In genomic region chr5:71341512-71341911, GRCm38 (mm10) we compare ENCODE assay signal across 27 mouse cellular contexts.
DNase-seq lines count a peak whose midpoint lies in the region; ATAC-seq and TF ChIP-seq lines count a peak whose summit lies in the region.
"Had no signal": no experiment of that assay in that cellular context is flagged by ENCODE, and none has a peak within 500 bp of the region (broad histone marks: within the 10 kb centered on the region; RNA-seq: fewer than 3 reads in every experiment).

No protein-coding gene starts in this region.

- H3K4me2 ChIP-seq in forebrain, embryonic 13.5 days: no peak overlapping the region
- no peak overlapping the region for H3K4me2 ChIP-seq in forebrain, embryonic 11.5 days (ENCODE audit: low read depth, low read length, severe bottlenecking)
- no peak overlapping the region for H3K4me2 ChIP-seq in hindbrain, embryonic 15.5 days
- no peak overlapping the region for H3K4me2 ChIP-seq in hindbrain, embryonic 11.5 days (replicated peaks; ENCODE audit: low read depth, low read length)
- no peak overlapping the region for H3K4me2 ChIP-seq in hindbrain, postnatal 0 days (ENCODE audit: low read depth, low read length)
- H3K4me2 ChIP-seq: heart, embryonic 15.5 days had no signal

- ATAC-seq in forebrain, embryonic 13.5 days: peak; percentile 24; the same call in 1 of the 2 replicates
- ATAC-seq in forebrain, embryonic 11.5 days (replicated peaks; ENCODE audit: low FRiP score): no peak
- peak; percentile 76; the same call in 1 of the 2 replicates for ATAC-seq in hindbrain, embryonic 15.5 days (ENCODE audit: low FRiP score, low read depth)
- ATAC-seq in hindbrain, embryonic 11.5 days (ENCODE audit: low FRiP score): no peak
- no peak for ATAC-seq in hindbrain, postnatal 0 days
- ATAC-seq: activated CD4-positive, CD25-positive, alpha-beta regulatory T cell, adult 4 months; intestine, postnatal 0 days had no signal

- H3K27me3 ChIP-seq in forebrain, embryonic 13.5 days: no peaks in the 10 kb centered on the region
- H3K27me3 ChIP-seq in forebrain, embryonic 11.5 days (ENCODE audit: control insufficient read depth, insufficient read depth, low read length): no peaks in the 10 kb centered on the region
- H3K27me3 ChIP-seq in hindbrain, embryonic 15.5 days: no peaks in the 10 kb centered on the region
- H3K27me3 ChIP-seq in hindbrain, embryonic 11.5 days (ENCODE audit: control insufficient read depth, insufficient read depth, low read length): no peaks in the 10 kb centered on the region
- H3K27me3 ChIP-seq in hindbrain, postnatal 0 days (ENCODE audit: insufficient read depth, low read length): no peaks in the 10 kb centered on the region
- H3K27me3 ChIP-seq: CH12.LX; heart, embryonic 15.5 days had no signal

- H3K9ac ChIP-seq in forebrain, embryonic 13.5 days: no peak overlapping the region
- no peak overlapping the region for H3K9ac ChIP-seq in forebrain, embryonic 11.5 days (ENCODE audit: low read length)
- H3K9ac ChIP-seq in hindbrain, embryonic 15.5 days: no peak overlapping the region
- H3K9ac ChIP-seq in hindbrain, embryonic 11.5 days (ENCODE audit: low read depth, low read length): no peak overlapping the region
- no peak overlapping the region for H3K9ac ChIP-seq in hindbrain, postnatal 0 days (replicated peaks; ENCODE audit: low read length)
- H3K9ac ChIP-seq: heart, embryonic 15.5 days; liver, embryonic 14.5 days had no signal

- H3K9me3 ChIP-seq in forebrain, embryonic 13.5 days (replicated peaks): no peaks in the 10 kb centered on the region
- H3K9me3 ChIP-seq in forebrain, embryonic 11.5 days (ENCODE audit: control insufficient read depth, low read length): no peaks in the 10 kb centered on the region
- no peaks in the 10 kb centered on the region for H3K9me3 ChIP-seq in hindbrain, embryonic 15.5 days
- no peaks in the 10 kb centered on the region for H3K9me3 ChIP-seq in hindbrain, embryonic 11.5 days (ENCODE audit: control insufficient read depth, low read length)
- no peaks in the 10 kb centered on the region for H3K9me3 ChIP-seq in hindbrain, postnatal 0 days (ENCODE audit: low read length)
- H3K9me3 ChIP-seq: heart, embryonic 15.5 days had no signal

- no peak overlapping the region for H3K4me3 ChIP-seq in forebrain, embryonic 13.5 days
- no peak overlapping the region for H3K4me3 ChIP-seq in forebrain, embryonic 11.5 days (ENCODE audit: low read depth, low read length)
- H3K4me3 ChIP-seq in hindbrain, embryonic 15.5 days: no peak overlapping the region
- H3K4me3 ChIP-seq in hindbrain, embryonic 11.5 days (ENCODE audit: low read depth, low read length): no peak overlapping the region
- H3K4me3 ChIP-seq in hindbrain, postnatal 0 days (ENCODE audit: low read length): no peak overlapping the region
- H3K4me3 ChIP-seq: heart, embryonic 15.5 days had no signal

- no peak for TF ChIP-seq CTCF in hindbrain, postnatal 0 days (IDR thresholded peaks at IDR 0.05; ENCODE audit: low read depth)

- WGBS in forebrain, embryonic 13.5 days: 80% methylated on average over 3 of the region's 3 CpGs
- WGBS in forebrain, embryonic 11.5 days: 92% methylated on average over 3 of the region's 3 CpGs
- WGBS in hindbrain, embryonic 15.5 days: 51% methylated on average over 3 of the region's 3 CpGs
- WGBS in hindbrain, embryonic 11.5 days: 92% methylated on average over 3 of the region's 3 CpGs
- WGBS in hindbrain, postnatal 0 days: 58% methylated on average over 3 of the region's 3 CpGs

- H3K4me1 ChIP-seq in forebrain, embryonic 13.5 days: no peaks in the 10 kb centered on the region
- H3K4me1 ChIP-seq in forebrain, embryonic 11.5 days (replicated peaks; ENCODE audit: control insufficient read depth, insufficient read depth, low read length): no peaks in the 10 kb centered on the region
- no peaks in the 10 kb centered on the region for H3K4me1 ChIP-seq in hindbrain, embryonic 15.5 days (replicated peaks)
- H3K4me1 ChIP-seq in hindbrain, embryonic 11.5 days (replicated peaks; ENCODE audit: control insufficient read depth, insufficient read depth, low read length): no peaks in the 10 kb centered on the region
- no peaks in the 10 kb centered on the region for H3K4me1 ChIP-seq in hindbrain, postnatal 0 days (ENCODE audit: insufficient read depth, low read length)
- H3K4me1 ChIP-seq: heart, embryonic 15.5 days had no signal

- H3K36me3 ChIP-seq in forebrain, embryonic 13.5 days (ENCODE audit: poor library complexity, severe bottlenecking): no peaks in the 10 kb centered on the region
- no peaks in the 10 kb centered on the region for H3K36me3 ChIP-seq in forebrain, embryonic 11.5 days (ENCODE audit: control insufficient read depth, insufficient read depth, low read length)
- no peaks in the 10 kb centered on the region for H3K36me3 ChIP-seq in hindbrain, embryonic 15.5 days
- no peaks in the 10 kb centered on the region for H3K36me3 ChIP-seq in hindbrain, embryonic 11.5 days (ENCODE audit: control insufficient read depth, insufficient read depth, low read length)
- H3K36me3 ChIP-seq in hindbrain, postnatal 0 days (ENCODE audit: insufficient read depth, low read length): no peaks in the 10 kb centered on the region
- H3K36me3 ChIP-seq: heart, embryonic 15.5 days had no signal

- DNase-seq in forebrain, embryonic 11.5 days (ENCODE audit: low spot score): no peak
- no peak for DNase-seq in hindbrain, embryonic 11.5 days (ENCODE audit: low spot score)
- DNase-seq in brain, adult 2 months (ENCODE audit: low read depth, low spot score): peak; percentile 41
- peak; percentile 42 for DNase-seq in hindbrain, postnatal 0 days (ENCODE audit: low spot score)
- DNase-seq in heart, adult 8-10 months (ENCODE audit: low spot score): no peak
- no peak for DNase-seq in heart, adult 18-20 months
- DNase-seq: adrenal gland, adult 8-10 months; cerebellum, adult 11 months; cerebellum, adult 9-10 months; cerebellum, postnatal 36 days; kidney, adult 9 months; kidney, postnatal 10 days; layer of hippocampus, postnatal 36 days; liver; lung, adult 2 months; lung, postnatal 10 days; right cerebral cortex, adult 18-20 months; thymus, adult 2 months; thymus, postnatal 36 days had no signal

- no peak overlapping the region for H3K27ac ChIP-seq in forebrain, embryonic 13.5 days
- H3K27ac ChIP-seq in forebrain, embryonic 11.5 days (ENCODE audit: low read depth, low read length): no peak overlapping the region
- no peak overlapping the region for H3K27ac ChIP-seq in hindbrain, embryonic 15.5 days (replicated peaks)
- H3K27ac ChIP-seq in hindbrain, embryonic 11.5 days (ENCODE audit: low read depth, low read length): no peak overlapping the region
- H3K27ac ChIP-seq in hindbrain, postnatal 0 days: no peak overlapping the region
- H3K27ac ChIP-seq: heart, embryonic 15.5 days; liver, embryonic 14.5 days; stomach, postnatal 0 days had no signal

Comparison
In these comparisons a context has a peak if more than half of its experiments do, and no peak if none do; other contexts are left out.
1. ATAC-seq: peak in forebrain, embryonic 13.5 days (single experiment) and hindbrain, embryonic 15.5 days (single experiment); none in forebrain, embryonic 11.5 days (single experiment), hindbrain, embryonic 11.5 days (single experiment) and hindbrain, postnatal 0 days (single experiment).
2. DNase-seq: peak in brain, adult 2 months (single experiment) and hindbrain, postnatal 0 days (single experiment); none in forebrain, embryonic 11.5 days (single experiment), hindbrain, embryonic 11.5 days (single experiment), heart, adult 8-10 months (single experiment) and heart, adult 18-20 months (0 of 2).